Mouse (Mus musculus): ENCODE results near the gene Cela1. TPM values are rescaled to one million over a fixed set of nuclear protein-coding genes. Genes with fewer than 3 reads are reported as not detected.

Gene Cela1
- polyA plus RNA-seq, 1 experiment from 2014 or later, result 104 TPM

DNA sequence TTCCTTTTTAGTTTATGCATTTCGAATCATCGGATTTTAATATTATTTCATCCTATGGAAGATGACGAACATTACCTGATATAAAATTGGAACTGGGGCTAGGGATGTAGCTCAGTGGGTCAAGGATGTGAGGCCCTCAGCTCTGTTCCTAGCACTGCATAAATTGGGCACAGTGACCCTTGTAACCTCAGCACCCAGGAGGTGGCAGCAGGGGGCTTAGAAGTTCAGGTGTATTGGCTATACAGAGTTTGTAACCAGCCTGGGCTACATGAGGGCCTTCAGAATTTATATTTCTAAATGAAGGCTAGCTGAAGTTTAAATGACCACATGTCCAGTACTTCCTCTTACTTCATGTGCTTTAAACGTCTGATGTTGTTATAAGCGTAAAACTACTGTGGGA, 33.7 kb upstream of the Cela1 start:
- H3K27ac ChIP-seq, result no peak overlapping the region
- 0 out of 2 replicates have a peak, but pooled peaks cover 4% of the 10 kb centered on the region for H3K4me1 ChIP-seq (replicated peaks)
- H3K27me3 ChIP-seq (replicated peaks), result no peaks in the 10 kb centered on the region
- ATAC-seq, result no peak
- 0 out of 2 replicates have a peak, but pooled peaks cover 2% of the 10 kb centered on the region for H3K36me3 ChIP-seq
- WGBS, result 83% methylated on average over 5 of the region's 5 CpGs
- no peak overlapping the region for H3K4me2 ChIP-seq (replicated peaks)
- H3K9ac ChIP-seq, result no peak overlapping the region
- H3K9me3 ChIP-seq, result no peaks in the 10 kb centered on the region
- H3K4me3 ChIP-seq (replicated peaks), result no peak overlapping the region

GRCm38 (mm10) chr15:100720066-100720465, 32.3 kb upstream of the Cela1 start:
- no peak for ATAC-seq
- 0 out of 2 replicates have a peak, but pooled peaks cover 2% of the 10 kb centered on the region for H3K36me3 ChIP-seq
- H3K27me3 ChIP-seq (replicated peaks), result no peaks in the 10 kb centered on the region
- H3K27ac ChIP-seq, result no peak overlapping the region
- 0 out of 2 replicates have a peak, but pooled peaks cover 4% of the 10 kb centered on the region for H3K4me1 ChIP-seq (replicated peaks)
- no peak overlapping the region for H3K4me3 ChIP-seq (replicated peaks)
- no peak overlapping the region for H3K9ac ChIP-seq
- H3K9me3 ChIP-seq, result no peaks in the 10 kb centered on the region
- WGBS, result 81% methylated on average over 10 of the region's 10 CpGs
- H3K4me2 ChIP-seq (replicated peaks), result no peak overlapping the region

- 0 out of 2 replicates have a peak, but pooled peaks cover 4% of the 10 kb centered on the region for H3K4me1 ChIP-seq (replicated peaks)
- no peaks in the 10 kb centered on the region for H3K27me3 ChIP-seq (replicated peaks)
- H3K4me3 ChIP-seq (replicated peaks), result no peak overlapping the region
- 0 out of 2 replicates have a peak, but pooled peaks cover 2% of the 10 kb centered on the region for H3K36me3 ChIP-seq
- no peak overlapping the region for H3K4me2 ChIP-seq (replicated peaks)
- no peak overlapping the region for H3K9ac ChIP-seq
- no peak for ATAC-seq
- no peaks in the 10 kb centered on the region for H3K9me3 ChIP-seq
- 95% methylated on average over 5 of the region's 5 CpGs for WGBS
- H3K27ac ChIP-seq, result no peak overlapping the region
These were observed 31.5 kb upstream of the Cela1 start for GRCm38 (mm10) chr15:100719217-100719616.

DNA sequence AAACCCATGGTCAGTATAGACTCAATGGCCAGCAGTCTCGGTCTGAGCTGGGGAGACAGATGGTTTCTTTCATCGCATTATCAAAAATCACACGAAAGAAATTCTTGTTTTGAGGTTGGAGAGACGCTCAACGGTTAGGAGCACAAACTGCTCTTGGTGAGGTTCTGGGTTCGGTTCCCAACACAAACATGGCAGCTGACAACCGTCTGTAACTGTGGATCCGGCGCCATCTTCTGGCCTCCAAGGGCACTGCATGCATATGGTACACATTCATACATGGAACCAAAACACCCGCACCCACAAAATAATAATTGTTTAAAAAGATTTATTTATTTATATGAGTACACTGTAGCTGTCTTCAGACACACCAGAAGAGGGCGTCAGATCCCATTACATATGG, 30.9 kb upstream of the Cela1 start:
- WGBS, result 80% methylated on average over 11 of the region's 11 CpGs
- Histone ChIP-seq H3K9ac (no peak overlapping the region), H3K4me2 (replicated peaks) (no peak overlapping the region), H3K4me1 (replicated peaks) (0 out of 2 replicates have a peak, but pooled peaks cover 4% of the 10 kb centered on the region), H3K9me3 (no peaks in the 10 kb centered on the region), H3K4me3 (replicated peaks) (no peak overlapping the region), H3K27me3 (replicated peaks) (no peaks in the 10 kb centered on the region), H3K36me3 (0 out of 2 replicates have a peak, but pooled peaks cover 2% of the 10 kb centered on the region), H3K27ac (no peak overlapping the region)
- ATAC-seq, result no peak

DNA sequence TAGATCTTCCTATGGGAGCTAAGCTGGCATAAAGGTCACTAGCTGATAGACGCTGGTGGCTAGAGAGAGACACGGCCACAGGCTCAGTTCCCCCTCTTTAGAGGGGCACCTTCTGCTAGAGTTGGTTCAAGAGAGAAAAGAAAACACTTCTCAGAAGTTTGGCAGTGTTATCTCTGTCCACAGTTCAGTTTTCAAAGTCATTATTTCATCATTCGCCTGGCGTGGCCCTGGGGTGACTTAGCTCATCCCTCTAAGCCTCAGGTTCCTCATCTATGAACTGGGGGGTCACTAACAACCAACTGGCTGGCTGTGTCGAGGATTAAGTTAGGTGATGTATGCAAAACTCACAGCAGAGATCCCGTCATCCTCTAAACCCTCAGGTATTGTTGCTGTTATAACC, 30.2 kb upstream of the Cela1 start:
- WGBS, result 78% methylated on average over 6 of the region's 6 CpGs
- H3K4me2 ChIP-seq (replicated peaks), result no peak overlapping the region
- no peak for ATAC-seq
- H3K27me3 ChIP-seq (replicated peaks), result no peaks in the 10 kb centered on the region
- no peak overlapping the region for H3K4me3 ChIP-seq (replicated peaks)
- 0 out of 2 replicates have a peak, but pooled peaks cover 2% of the 10 kb centered on the region for H3K36me3 ChIP-seq
- H3K4me1 ChIP-seq (replicated peaks), result 0 out of 2 replicates have a peak, but pooled peaks cover 4% of the 10 kb centered on the region
- no peaks in the 10 kb centered on the region for H3K9me3 ChIP-seq
- no peak overlapping the region for H3K27ac ChIP-seq
- no peak overlapping the region for H3K9ac ChIP-seq

DNA sequence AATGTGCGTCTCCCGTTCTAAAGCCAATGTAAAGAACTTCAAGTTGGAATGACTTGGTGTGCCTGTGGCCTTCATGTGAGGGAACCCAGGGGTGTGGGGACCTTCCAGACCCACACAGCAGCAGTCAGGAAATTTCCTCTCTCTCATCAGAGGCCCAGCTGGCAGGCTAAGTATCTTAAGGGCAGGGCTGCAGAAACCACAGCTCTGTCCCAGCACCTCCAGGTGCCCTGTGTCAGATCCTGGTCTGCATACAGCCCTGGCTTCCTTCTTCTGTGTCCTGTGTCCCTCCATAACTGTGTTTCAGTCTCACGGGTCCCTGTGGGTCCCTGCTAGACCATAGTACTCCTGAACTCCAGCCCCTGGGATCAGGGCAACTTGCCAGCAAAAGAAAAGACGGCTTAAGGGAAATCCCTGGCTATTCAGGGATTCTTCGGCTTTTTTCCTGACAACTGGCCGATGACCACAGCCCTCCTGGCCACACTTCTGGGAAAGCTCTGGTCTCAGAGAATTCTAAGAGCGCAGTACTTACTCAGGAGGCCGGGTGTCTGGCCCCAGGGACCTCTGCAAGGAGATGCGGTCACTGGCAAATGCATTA, 27.8 kb upstream of the Cela1 start:
- Histone ChIP-seq H3K9me3 (no peaks in the 10 kb centered on the region), H3K36me3 (0 out of 2 replicates have a peak, but pooled peaks cover 2% of the 10 kb centered on the region), H3K27ac (no peak overlapping the region), H3K9ac (no peak overlapping the region), H3K4me2 (replicated peaks) (no peak overlapping the region), H3K27me3 (replicated peaks) (no peaks in the 10 kb centered on the region), H3K4me3 (replicated peaks) (no peak overlapping the region), H3K4me1 (replicated peaks) (no peaks in the 10 kb centered on the region)
- 77% methylated on average over 9 of the region's 9 CpGs for WGBS
- no peak for ATAC-seq

- Histone ChIP-seq H3K9ac (no peak overlapping the region), H3K4me1 (replicated peaks) (no peaks in the 10 kb centered on the region), H3K27ac (no peak overlapping the region), H3K27me3 (replicated peaks) (no peaks in the 10 kb centered on the region), H3K9me3 (no peaks in the 10 kb centered on the region), H3K4me3 (replicated peaks) (no peak overlapping the region), H3K36me3 (0 out of 2 replicates have a peak, but pooled peaks cover 2% of the 10 kb centered on the region), H3K4me2 (replicated peaks) (no peak overlapping the region)
- ATAC-seq, result no peak
- WGBS, result 92% methylated on average over 8 of the region's 8 CpGs
These were observed 26.7 kb upstream of the Cela1 start for GRCm38 (mm10) chr15:100714470-100714869.

- H3K4me2 ChIP-seq (replicated peaks), result no peak overlapping the region
- 0 out of 2 replicates have a peak, but pooled peaks cover 2% of the 10 kb centered on the region for H3K4me1 ChIP-seq (replicated peaks)
- no peaks in the 10 kb centered on the region for H3K9me3 ChIP-seq
- H3K27me3 ChIP-seq (replicated peaks), result no peaks in the 10 kb centered on the region
- H3K27ac ChIP-seq, result no peak overlapping the region
- H3K9ac ChIP-seq, result no peak overlapping the region
- no peak overlapping the region for H3K4me3 ChIP-seq (replicated peaks)
- no peaks in the 10 kb centered on the region for H3K36me3 ChIP-seq
- 75% methylated on average over 6 of the region's 6 CpGs for WGBS
- no peak for ATAC-seq
These were observed 23.1 kb upstream of the Cela1 start for GRCm38 (mm10) chr15:100710838-100711237.

GRCm38 (mm10) chr15:100708433-100709078, 20.8 kb upstream of the Cela1 start:
- no peak overlapping the region for H3K9ac ChIP-seq
- H3K36me3 ChIP-seq, result no peaks in the 10 kb centered on the region
- H3K27me3 ChIP-seq (replicated peaks), result no peaks in the 10 kb centered on the region; the same call in 1 of the 2 replicates
- H3K27ac ChIP-seq, result no peak overlapping the region
- 70% methylated on average over 8 of the region's 8 CpGs for WGBS
- no peak overlapping the region for H3K4me2 ChIP-seq (replicated peaks)
- ATAC-seq, result no peak
- H3K4me1 ChIP-seq (replicated peaks), result 0 out of 2 replicates have a peak, but pooled peaks cover 7% of the 10 kb centered on the region
- H3K9me3 ChIP-seq, result no peaks in the 10 kb centered on the region
- no peak overlapping the region for H3K4me3 ChIP-seq (replicated peaks)

DNA sequence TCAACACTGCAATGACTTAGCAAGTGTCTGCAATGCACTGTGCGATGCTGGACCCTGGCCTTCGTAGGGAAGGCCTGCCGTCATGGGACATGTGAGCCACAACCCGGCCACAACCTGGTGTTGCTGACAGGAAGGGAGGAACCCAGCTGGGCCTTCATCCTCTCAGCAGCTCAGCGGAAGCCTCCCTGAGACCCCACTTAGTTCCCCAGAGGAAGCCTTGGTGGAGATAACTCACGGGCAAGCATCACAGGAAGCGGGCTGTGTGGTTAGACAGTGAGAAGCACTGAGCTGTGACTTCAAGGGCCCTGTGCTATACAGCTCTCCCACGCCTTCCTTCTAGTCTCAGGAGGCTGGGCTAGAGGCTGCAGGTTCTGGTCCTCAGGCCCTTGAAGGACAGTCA, 18.5 kb upstream of the Cela1 start:
- Histone ChIP-seq H3K36me3 (no peaks in the 10 kb centered on the region), H3K27me3 (replicated peaks) (peaks cover 4% of the 10 kb centered on the region; the same call in 1 of the 2 replicates), H3K9me3 (no peaks in the 10 kb centered on the region), H3K4me2 (replicated peaks) (no peak overlapping the region), H3K4me3 (replicated peaks) (no peak overlapping the region), H3K4me1 (replicated peaks) (0 out of 2 replicates have a peak, but pooled peaks cover 9% of the 10 kb centered on the region), H3K9ac (no peak overlapping the region), H3K27ac (no peak overlapping the region)
- no peak for ATAC-seq
- WGBS, result 78% methylated on average over 8 of the region's 8 CpGs

GRCm38 (mm10) chr15:100705376-100705775, 17.7 kb upstream of the Cela1 start:
- no peak overlapping the region for H3K9ac ChIP-seq
- H3K27me3 ChIP-seq (replicated peaks), result peaks cover 4% of the 10 kb centered on the region; the same call in 1 of the 2 replicates
- no peaks in the 10 kb centered on the region for H3K36me3 ChIP-seq
- H3K4me1 ChIP-seq (replicated peaks), result 0 out of 2 replicates have a peak, but pooled peaks cover 9% of the 10 kb centered on the region
- H3K9me3 ChIP-seq, result no peaks in the 10 kb centered on the region
- 88% methylated on average over 1 of the region's 1 CpGs for WGBS
- no peak overlapping the region for H3K4me3 ChIP-seq (replicated peaks)
- no peak overlapping the region for H3K27ac ChIP-seq
- no peak overlapping the region for H3K4me2 ChIP-seq (replicated peaks)
- ATAC-seq, result no peak

DNA sequence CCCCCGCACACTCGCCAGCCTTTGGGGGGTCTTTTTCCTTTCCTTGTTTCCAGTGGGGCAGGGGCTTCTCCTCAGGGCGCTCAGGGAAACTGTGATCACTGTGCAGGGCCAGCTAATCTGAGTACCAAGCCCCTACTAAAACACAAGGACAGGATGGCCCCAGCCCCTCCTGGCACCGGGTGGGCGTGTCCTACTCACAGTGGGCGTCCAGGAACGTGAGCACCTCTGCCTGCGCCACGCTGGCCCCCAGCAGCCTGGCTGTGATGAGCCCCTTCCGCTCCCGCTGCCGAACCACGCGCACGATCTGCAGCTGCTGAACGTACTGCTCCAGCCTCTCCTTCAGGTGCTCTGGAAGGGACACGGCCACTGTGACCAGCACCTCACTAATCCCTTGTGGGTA, 16.2 kb upstream of the Cela1 start:
- WGBS, result 19% methylated on average over 17 of the region's 17 CpGs
- Histone ChIP-seq H3K27me3 (replicated peaks) (peaks cover 4% of the 10 kb centered on the region; the same call in 1 of the 2 replicates), H3K4me2 (replicated peaks) (peak overlapping the region; percentile 26), H3K4me1 (replicated peaks) (0 out of 2 replicates have a peak, but pooled peaks cover 9% of the 10 kb centered on the region), H3K9me3 (no peaks in the 10 kb centered on the region), H3K4me3 (replicated peaks) (no peak overlapping the region), H3K9ac (no peak overlapping the region), H3K36me3 (no peaks in the 10 kb centered on the region), H3K27ac (no peak overlapping the region)
- no peak for ATAC-seq

Measured in intestine, embryonic 15.5 days (tissue).